Mouse (Mus musculus): ENCODE measurements around the gene Toporsl. TPM values are rescaled to one million over a fixed set of nuclear protein-coding genes. Genes with fewer than 3 reads are reported as not detected.

Toporsl gene
- not detected in 2 replicates for polyA plus RNA-seq (2016; fragmentation: Nextera tagmentation; extraction: Ambion mirVana)

- no peaks in the 10 kb centered on the region for H3K36me3 ChIP-seq
- no peak within 1 kb of the TSS for H3K27ac ChIP-seq
- H3K4me3 ChIP-seq: no peak within 1 kb of the TSS
- H3K4me1 ChIP-seq: 0 out of 2 replicates have a peak, but pooled peaks cover 3% of the 10 kb centered on the region
- no peaks in the 10 kb centered on the region for H3K27me3 ChIP-seq (ENCODE audit: low read depth, poor library complexity, severe bottlenecking)
- H3K9me3 ChIP-seq (replicated peaks): no peaks in the 10 kb centered on the region
- DNase-seq (ENCODE audit: low spot score): no peak
- 81% methylated on average over 2 of the region's 2 CpGs for WGBS
Measured at GRCm38 (mm10) chr4:52595927-52596326, at the start of gene Toporsl. Gene Toporsl, plus strand, starts transcription at chr4:52596274.

GRCm38 (mm10) chr4:52557672-52558071, 38.4 kb upstream of the Toporsl start:
- Histone ChIP-seq H3K9me3 (replicated peaks) (no peaks in the 10 kb centered on the region), H3K36me3 (no peaks in the 10 kb centered on the region), H3K27me3 (ENCODE audit: low read depth, poor library complexity, severe bottlenecking) (no peaks in the 10 kb centered on the region), H3K4me3 (no peak overlapping the region), H3K27ac (no peak overlapping the region), H3K4me1 (no peaks in the 10 kb centered on the region)
- WGBS: 53% methylated on average over 1 of the region's 1 CpGs
- DNase-seq (ENCODE audit: low spot score): no peak

GRCm38 (mm10) chr4:52558080-52558479, 38.0 kb upstream of the Toporsl start:
- H3K9me3 ChIP-seq (replicated peaks): no peaks in the 10 kb centered on the region
- H3K4me1 ChIP-seq: no peaks in the 10 kb centered on the region
- no peak overlapping the region for H3K4me3 ChIP-seq
- no peak for DNase-seq (ENCODE audit: low spot score)
- no peak overlapping the region for H3K27ac ChIP-seq
- no peaks in the 10 kb centered on the region for H3K27me3 ChIP-seq (ENCODE audit: low read depth, poor library complexity, severe bottlenecking)
- WGBS: 62% methylated on average over 1 of the region's 1 CpGs
- no peaks in the 10 kb centered on the region for H3K36me3 ChIP-seq

GRCm38 (mm10) chr4:52563859-52564258, 32.2 kb upstream of the Toporsl start:
- H3K4me3 ChIP-seq: no peak overlapping the region
- no peaks in the 10 kb centered on the region for H3K4me1 ChIP-seq
- no peak overlapping the region for H3K27ac ChIP-seq
- H3K27me3 ChIP-seq (ENCODE audit: low read depth, poor library complexity, severe bottlenecking): no peaks in the 10 kb centered on the region
- no peaks in the 10 kb centered on the region for H3K9me3 ChIP-seq (replicated peaks)
- DNase-seq (ENCODE audit: low spot score): no peak
- H3K36me3 ChIP-seq: no peaks in the 10 kb centered on the region
- WGBS: 89% methylated on average over 1 of the region's 1 CpGs

GRCm38 (mm10) chr4:52586194-52586734, 9.8 kb upstream of the Toporsl start:
- Histone ChIP-seq H3K4me3 (no peak overlapping the region), H3K36me3 (no peaks in the 10 kb centered on the region), H3K27me3 (ENCODE audit: low read depth, poor library complexity, severe bottlenecking) (no peaks in the 10 kb centered on the region), H3K9me3 (replicated peaks) (no peaks in the 10 kb centered on the region), H3K27ac (no peak overlapping the region), H3K4me1 (no peaks in the 10 kb centered on the region)
- no peak for DNase-seq (ENCODE audit: low spot score)
- WGBS: 84% methylated on average over 6 of the region's 6 CpGs

- Histone ChIP-seq H3K9me3 (replicated peaks) (no peaks in the 10 kb centered on the region), H3K36me3 (no peaks in the 10 kb centered on the region), H3K4me3 (no peak overlapping the region), H3K27me3 (ENCODE audit: low read depth, poor library complexity, severe bottlenecking) (no peaks in the 10 kb centered on the region), H3K27ac (no peak overlapping the region), H3K4me1 (0 out of 2 replicates have a peak, but pooled peaks cover 3% of the 10 kb centered on the region)
- WGBS: 78% methylated on average over 4 of the region's 4 CpGs
- DNase-seq (ENCODE audit: low spot score): no peak
Measured at GRCm38 (mm10) chr4:52593821-52594356, 2.2 kb upstream of the Toporsl start.

GRCm38 (mm10) chr4:52594632-52595031, 1.4 kb upstream of the Toporsl start:
- H3K9me3 ChIP-seq (replicated peaks): no peaks in the 10 kb centered on the region
- 93% methylated on average over 13 of the region's 13 CpGs for WGBS
- no peak for DNase-seq (ENCODE audit: low spot score)
- H3K36me3 ChIP-seq: no peaks in the 10 kb centered on the region
- 0 out of 2 replicates have a peak, but pooled peaks cover 3% of the 10 kb centered on the region for H3K4me1 ChIP-seq
- H3K27ac ChIP-seq: no peak overlapping the region
- H3K4me3 ChIP-seq: no peak overlapping the region
- no peaks in the 10 kb centered on the region for H3K27me3 ChIP-seq (ENCODE audit: low read depth, poor library complexity, severe bottlenecking)

GRCm38 (mm10) chr4:52598180-52598881, 2.3 kb downstream of the Toporsl start:
- H3K4me3 ChIP-seq: no peak overlapping the region
- H3K27ac ChIP-seq: no peak overlapping the region
- H3K9me3 ChIP-seq (replicated peaks): no peaks in the 10 kb centered on the region
- H3K4me1 ChIP-seq: 0 out of 2 replicates have a peak, but pooled peaks cover 3% of the 10 kb centered on the region
- no peak for DNase-seq (ENCODE audit: low spot score)
- no peaks in the 10 kb centered on the region for H3K27me3 ChIP-seq (ENCODE audit: low read depth, poor library complexity, severe bottlenecking)
- 64% methylated on average over 7 of the region's 7 CpGs for WGBS
- H3K36me3 ChIP-seq: no peaks in the 10 kb centered on the region

GRCm38 (mm10) chr4:52606923-52607322, 10.8 kb downstream of the Toporsl start:
- Histone ChIP-seq H3K27me3 (ENCODE audit: low read depth, poor library complexity, severe bottlenecking) (no peaks in the 10 kb centered on the region), H3K36me3 (no peaks in the 10 kb centered on the region), H3K4me3 (no peak overlapping the region), H3K27ac (no peak overlapping the region), H3K4me1 (no peaks in the 10 kb centered on the region), H3K9me3 (replicated peaks) (no peaks in the 10 kb centered on the region)
- DNase-seq (ENCODE audit: low spot score): no peak
- 76% methylated on average over 3 of the region's 3 CpGs for WGBS

GRCm38 (mm10) chr4:52634986-52635385, 38.9 kb downstream of the Toporsl start:
- DNase-seq (ENCODE audit: low spot score): no peak
- 89% methylated on average over 6 of the region's 6 CpGs for WGBS
- H3K36me3 ChIP-seq: no peaks in the 10 kb centered on the region
- H3K4me3 ChIP-seq: no peak overlapping the region
- H3K27me3 ChIP-seq (ENCODE audit: low read depth, poor library complexity, severe bottlenecking): no peaks in the 10 kb centered on the region
- H3K4me1 ChIP-seq: no peaks in the 10 kb centered on the region
- no peak overlapping the region for H3K27ac ChIP-seq
- no peaks in the 10 kb centered on the region for H3K9me3 ChIP-seq (replicated peaks)

- H3K4me3 ChIP-seq: no peak overlapping the region
- H3K4me1 ChIP-seq: 0 out of 2 replicates have a peak, but pooled peaks cover 4% of the 10 kb centered on the region
- no peaks in the 10 kb centered on the region for H3K27me3 ChIP-seq (ENCODE audit: low read depth, poor library complexity, severe bottlenecking)
- 56% methylated on average over 4 of the region's 4 CpGs for WGBS
- no peaks in the 10 kb centered on the region for H3K9me3 ChIP-seq (replicated peaks)
- DNase-seq (ENCODE audit: low spot score): no peak
- H3K27ac ChIP-seq: no peak overlapping the region
- H3K36me3 ChIP-seq: no peaks in the 10 kb centered on the region
Measured at GRCm38 (mm10) chr4:52647791-52648190, 51.7 kb downstream of the Toporsl start.

GRCm38 (mm10) chr4:52659701-52660100, 63.6 kb downstream of the Toporsl start:
- Histone ChIP-seq H3K4me3 (no peak overlapping the region), H3K27me3 (ENCODE audit: low read depth, poor library complexity, severe bottlenecking) (no peaks in the 10 kb centered on the region), H3K27ac (no peak overlapping the region), H3K36me3 (no peaks in the 10 kb centered on the region), H3K4me1 (no peaks in the 10 kb centered on the region), H3K9me3 (replicated peaks) (no peaks in the 10 kb centered on the region)
- DNase-seq (ENCODE audit: low spot score): no peak

- Histone ChIP-seq H3K4me1 (no peaks in the 10 kb centered on the region), H3K9me3 (replicated peaks) (no peaks in the 10 kb centered on the region), H3K4me3 (no peak overlapping the region), H3K27me3 (ENCODE audit: low read depth, poor library complexity, severe bottlenecking) (no peaks in the 10 kb centered on the region), H3K27ac (no peak overlapping the region), H3K36me3 (no peaks in the 10 kb centered on the region)
- no peak for DNase-seq (ENCODE audit: low spot score)
- 27% methylated on average over 3 of the region's 3 CpGs for WGBS
Measured at GRCm38 (mm10) chr4:52660701-52661117, 64.6 kb downstream of the Toporsl start.
